Mouse (Mus musculus) cerebellum, adult 2 months (tissue): Measurements from ENCODE around the gene Ninj2. TPM values are rescaled to one million over a fixed set of nuclear protein-coding genes. Genes with fewer than 3 reads are reported as not detected.

Experiments used
- DNase-seq, 2 experiments: peaks; one replicate each; pipeline ENCODE4 v3.0.0; 2021
- H3K27ac ChIP-seq: fragments of 200-500 bp; 2 replicates; pipeline ENCODE4 v1.5.1; 2012; ENCODE audit warnings: low read length, control low read depth, inconsistent platforms; ENCODE audit not compliant: insufficient read depth
- H3K27me3 ChIP-seq: fragments of 200-500 bp; 2 replicates; pipeline ENCODE4 v1.6.1; 2012; ENCODE audit warnings: inconsistent platforms, mild to moderate bottlenecking, low read length, moderate library complexity; ENCODE audit not compliant: control insufficient read depth, insufficient read depth
- H3K4me1 ChIP-seq: fragments of 200-500 bp; 2 replicates; pipeline ENCODE4 v1.6.1; 2011; ENCODE audit warnings: low read length; ENCODE audit not compliant: control insufficient read depth, insufficient read depth
- H3K4me3 ChIP-seq: fragments of 200-500 bp; replicated peaks from 2 replicates; pipeline ENCODE3; 2011; ENCODE audit warnings: mild to moderate bottlenecking, low read depth, low read length, control low read depth; ENCODE audit not compliant: insufficient read depth
- CTCF ChIP-seq: fragments of 200-500 bp; IDR thresholded peaks from 2 replicates; pipeline ENCODE4 v1.5.1; 2011; ENCODE audit warnings: low read depth, mild to moderate bottlenecking, control low read depth, low read length, moderate library complexity, borderline replicate concordance; ENCODE audit not compliant: insufficient read depth
- POLR2A ChIP-seq: fragments of 200-500 bp; IDR thresholded peaks from 2 replicates; pipeline ENCODE4 v1.6.1; 2011; ENCODE audit warnings: low read length, control low read depth, borderline replicate concordance; ENCODE audit not compliant: insufficient read depth
- WGBS: fragments of 180-500 bp; shearing (Covaris S2); methylation state at CpG from one replicate; pipeline ENCODE4 v1.1.7; 2018; 5-methylcytosine and 5-hydroxymethylcytosine counted together
- polyA plus RNA-seq: library from polyadenylated mRNA; depleted of rRNA; stranded (reverse); fragments of >200 nt; gene quantifications from 2 replicates; pipeline ENCODE4 v1.2.3, GENCODE M21; 2012

The Ninj2 gene
- polyA plus RNA-seq, 1 experiment: 11.7 TPM

- DNase-seq: no peak
- Histone ChIP-seq H3K4me1 (no peaks in the 10 kb centered on the region), H3K27me3 (no peaks in the 10 kb centered on the region), H3K27ac (no peak overlapping the region), H3K4me3 (no peak overlapping the region)
- TF ChIP-seq POLR2A: no peak
- no peak for TF ChIP-seq CTCF
- 92% methylated on average over 7 of the region's 7 CpGs for whole genome bisulfite sequencing
Observed at GRCm38 (mm10) chr6:120227068-120227467, 133.9 kb downstream of the Ninj2 start.

GRCm38 (mm10) chr6:120229806-120230205, 136.7 kb downstream of the Ninj2 start:
- no peaks in the 10 kb centered on the region for H3K27me3 ChIP-seq
- H3K4me1 ChIP-seq: no peaks in the 10 kb centered on the region
- DNase-seq: no peak
- 45% methylated on average over 7 of the region's 7 CpGs for WGBS
- TF ChIP-seq POLR2A (no peak), CTCF (no peak)
- no peak overlapping the region for H3K27ac ChIP-seq
- H3K4me3 ChIP-seq: no peak overlapping the region

- H3K4me1 ChIP-seq: no peaks in the 10 kb centered on the region
- H3K27me3 ChIP-seq: no peaks in the 10 kb centered on the region
- no peak overlapping the region for H3K27ac ChIP-seq
- no peak overlapping the region for H3K4me3 ChIP-seq
- 12% methylated on average over 1 of the region's 1 CpGs for WGBS
- DNase-seq: no peak
- TF ChIP-seq CTCF (no peak), POLR2A (no peak)
Observed at GRCm38 (mm10) chr6:120230441-120230840, 137.3 kb downstream of the Ninj2 start.

- Histone ChIP-seq H3K4me3 (no peak overlapping the region), H3K27me3 (no peaks in the 10 kb centered on the region), H3K4me1 (no peaks in the 10 kb centered on the region), H3K27ac (no peak overlapping the region)
- 95% methylated on average over 6 of the region's 6 CpGs for WGBS
- DNase-seq: no peak
- no peak for TF ChIP-seq POLR2A
- no peak for TF ChIP-seq CTCF
Observed at GRCm38 (mm10) chr6:120232885-120233284, 139.7 kb downstream of the Ninj2 start.

GRCm38 (mm10) chr6:120235874-120236273, 142.7 kb downstream of the Ninj2 start:
- no peak for DNase-seq
- Histone ChIP-seq H3K27ac (no peak overlapping the region), H3K4me3 (no peak overlapping the region), H3K4me1 (no peaks in the 10 kb centered on the region), H3K27me3 (no peaks in the 10 kb centered on the region)
- 54% methylated on average over 7 of the region's 7 CpGs for WGBS
- TF ChIP-seq POLR2A (no peak), CTCF (no peak)

GRCm38 (mm10) chr6:120240461-120240860, 147.3 kb downstream of the Ninj2 start:
- Histone ChIP-seq H3K4me3 (no peak overlapping the region), H3K27me3 (no peaks in the 10 kb centered on the region), H3K27ac (no peak overlapping the region), H3K4me1 (no peaks in the 10 kb centered on the region)
- no peak for TF ChIP-seq POLR2A
- TF ChIP-seq CTCF: no peak
- DNase-seq: peak; percentile 32 to 53
- WGBS: 42% methylated on average over 5 of the region's 5 CpGs

GRCm38 (mm10) chr6:120241453-120241852, 148.3 kb downstream of the Ninj2 start:
- no peak overlapping the region for H3K4me3 ChIP-seq
- no peak for DNase-seq
- H3K4me1 ChIP-seq: no peaks in the 10 kb centered on the region
- TF ChIP-seq CTCF (no peak), POLR2A (no peak)
- no peak overlapping the region for H3K27ac ChIP-seq
- no peaks in the 10 kb centered on the region for H3K27me3 ChIP-seq
- WGBS: 83% methylated on average over 12 of the region's 12 CpGs

GRCm38 (mm10) chr6:120242530-120242929, 149.4 kb downstream of the Ninj2 start:
- 89% methylated on average over 8 of the region's 8 CpGs for WGBS

GRCm38 (mm10) chr6:120243250-120243649, 150.1 kb downstream of the Ninj2 start:
- no peak for TF ChIP-seq POLR2A
- no peak for TF ChIP-seq CTCF
- no peak overlapping the region for H3K27ac ChIP-seq
- peak in 1 of 2 experiments; percentile 27 for DNase-seq
- no peaks in the 10 kb centered on the region for H3K4me1 ChIP-seq
- H3K4me3 ChIP-seq: no peak overlapping the region
- H3K27me3 ChIP-seq: no peaks in the 10 kb centered on the region
- WGBS: 34% methylated on average over 8 of the region's 8 CpGs

More at GRCm38 (mm10) chr6:120242530-120242929, 149.4 kb downstream of the Ninj2 start:
- Histone ChIP-seq H3K4me3 (no peak overlapping the region), H3K4me1 (no peaks in the 10 kb centered on the region), H3K27ac (no peak overlapping the region), H3K27me3 (no peaks in the 10 kb centered on the region)
- DNase-seq: no peak
- TF ChIP-seq CTCF (no peak), POLR2A (no peak)

- WGBS: 82% methylated on average over 5 of the region's 5 CpGs
- H3K4me1 ChIP-seq: no peaks in the 10 kb centered on the region
- TF ChIP-seq POLR2A: no peak
- no peak for TF ChIP-seq CTCF
- H3K27me3 ChIP-seq: no peaks in the 10 kb centered on the region
- no peak for DNase-seq
- no peak overlapping the region for H3K4me3 ChIP-seq
- no peak overlapping the region for H3K27ac ChIP-seq
Observed at GRCm38 (mm10) chr6:120246676-120247075, 153.5 kb downstream of the Ninj2 start.
